Mouse (Mus musculus) stomach, postnatal 0 days (tissue): ENCODE data around the gene Gatad1.

Experiments used
- CTCF ChIP-seq: IDR thresholded peaks from 2 replicates; pipeline ENCODE4 v1.5.1; 2016; ENCODE audit warnings: antibody characterized with exemption, low read depth, mild to moderate bottlenecking, moderate library complexity
- EP300 ChIP-seq: optimal IDR thresholded peaks from 2 replicates; pipeline ENCODE3; 2016; ENCODE audit warnings: antibody characterized with exemption

DNA sequence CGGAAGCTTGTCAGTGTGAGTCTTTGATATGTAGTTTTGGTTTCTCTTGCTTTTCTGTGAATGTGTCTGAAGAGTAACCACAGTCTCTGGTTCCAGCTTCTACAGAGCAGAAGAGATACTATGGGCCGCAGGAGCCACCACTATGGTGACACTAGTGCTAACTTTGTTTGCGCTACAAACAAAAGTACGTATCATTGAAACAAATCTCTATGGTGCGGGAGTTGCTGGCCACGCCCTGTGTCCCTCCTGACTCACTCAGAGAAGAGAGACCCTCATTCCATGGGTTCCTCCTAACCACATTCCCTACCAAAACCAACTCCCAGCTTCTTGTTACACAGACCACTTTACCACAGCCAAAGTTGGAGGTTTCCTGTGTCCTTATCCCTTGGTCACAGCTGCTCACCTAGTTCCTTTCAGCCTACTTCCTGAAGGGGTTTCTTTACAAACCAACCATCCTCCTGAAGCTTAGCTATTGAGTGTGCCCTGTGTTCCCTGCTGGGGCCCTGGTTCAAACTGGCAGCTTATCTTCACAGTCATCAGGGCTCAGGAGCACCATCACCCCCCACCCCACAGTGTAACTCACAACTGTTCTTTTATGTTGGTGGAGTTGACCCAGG is 13.1 kb upstream of the Gatad1 start:
- no peak for TF ChIP-seq EP300
- no peak for TF ChIP-seq CTCF
